Mouse (Mus musculus) lung, postnatal 0 days (tissue): ENCODE results near the gene Them5.

ENCODE experiments used
- CTCF ChIP-seq: IDR thresholded peaks from 2 replicates; pipeline ENCODE4 v1.5.1; 2016; ENCODE audit warnings: antibody characterized with exemption, mild to moderate bottlenecking
- EP300 ChIP-seq: IDR thresholded peaks from 2 replicates; pipeline ENCODE4 v1.6.1; 2016; ENCODE audit warnings: antibody characterized with exemption, mild to moderate bottlenecking, control low read depth

- TF ChIP-seq CTCF: no peak
- TF ChIP-seq EP300: no peak
Measured at GRCm38 (mm10) chr3:94383476-94383875, 41.6 kb downstream of the Them5 start.
